Comparison of ENCODE assay signal across 34 mouse cellular contexts in genomic region chr10:119430240-119430639, GRCm38 (mm10). TPM values are rescaled to one million over a fixed set of nuclear protein-coding genes. Genes with fewer than 3 reads are reported as not detected.
"Had no signal": no experiment of that assay in that cellular context is flagged by ENCODE, and none has a peak within 500 bp of the region (broad histone marks: within the 10 kb centered on the region; RNA-seq: fewer than 3 reads in every experiment).

No protein-coding gene starts in this region.

- H3K9me3 ChIP-seq: limb, embryonic 10.5 days; limb, embryonic 12.5 days; limb, embryonic 13.5 days; limb, embryonic 15.5 days; liver, embryonic 12.5 days; liver, embryonic 13.5 days; liver, embryonic 15.5 days; lung, embryonic 15.5 days; midbrain, embryonic 10.5 days; midbrain, embryonic 12.5 days; midbrain, embryonic 13.5 days; midbrain, embryonic 15.5 days; neural tube, embryonic 12.5 days had no signal

- H3K4me3 ChIP-seq: limb, embryonic 10.5 days; limb, embryonic 12.5 days; limb, embryonic 13.5 days; limb, embryonic 15.5 days; liver, embryonic 12.5 days; liver, embryonic 13.5 days; liver, embryonic 15.5 days; lung, embryonic 15.5 days; megakaryocyte, embryonic 14.5 days; midbrain, embryonic 10.5 days; midbrain, embryonic 12.5 days; midbrain, embryonic 13.5 days; midbrain, embryonic 15.5 days; myocyte; neural tube, embryonic 12.5 days had no signal

- H3K36me3 ChIP-seq: limb, embryonic 10.5 days; limb, embryonic 12.5 days; limb, embryonic 13.5 days; limb, embryonic 15.5 days; liver, embryonic 12.5 days; liver, embryonic 13.5 days; liver, embryonic 15.5 days; lung, embryonic 15.5 days; midbrain, embryonic 10.5 days; midbrain, embryonic 12.5 days; midbrain, embryonic 13.5 days; midbrain, embryonic 15.5 days; neural tube, embryonic 12.5 days had no signal

- H3K4me2 ChIP-seq: limb, embryonic 12.5 days; limb, embryonic 13.5 days; limb, embryonic 15.5 days; liver, embryonic 11.5 days; liver, embryonic 12.5 days; liver, embryonic 13.5 days; liver, embryonic 15.5 days; lung, embryonic 14.5 days; lung, embryonic 15.5 days; midbrain, embryonic 11.5 days; midbrain, embryonic 12.5 days; midbrain, embryonic 13.5 days; midbrain, embryonic 15.5 days; neural tube, embryonic 12.5 days had no signal

- H3K4me1 ChIP-seq: limb, embryonic 10.5 days; limb, embryonic 12.5 days; limb, embryonic 13.5 days; limb, embryonic 15.5 days; liver, embryonic 12.5 days; liver, embryonic 13.5 days; liver, embryonic 15.5 days; lung, embryonic 15.5 days; megakaryocyte, embryonic 14.5 days; midbrain, embryonic 12.5 days; midbrain, embryonic 13.5 days; midbrain, embryonic 15.5 days; neural tube, embryonic 12.5 days had no signal

- H3K27ac ChIP-seq: limb, embryonic 10.5 days; limb, embryonic 12.5 days; limb, embryonic 13.5 days; limb, embryonic 15.5 days; liver, embryonic 12.5 days; liver, embryonic 13.5 days; liver, embryonic 14.5 days; liver, embryonic 15.5 days; lung, embryonic 15.5 days; macrophage; midbrain, embryonic 10.5 days; midbrain, embryonic 12.5 days; midbrain, embryonic 13.5 days; midbrain, embryonic 15.5 days; neural tube, embryonic 12.5 days had no signal

- DNase-seq: left cerebral cortex, postnatal 4 days; liver; liver, embryonic 13.5 days; liver, postnatal 0 days; lung, adult 18-20 months; lung, adult 2 months; lung, embryonic 14.5 days; lung, postnatal 10 days; lung, postnatal 14 days; lung, postnatal 36 days; lung, postnatal 4 days; midbrain, embryonic 14.5 days had no signal

- H3K27me3 ChIP-seq: limb, embryonic 12.5 days; limb, embryonic 13.5 days; limb, embryonic 15.5 days; liver, embryonic 12.5 days; liver, embryonic 13.5 days; liver, embryonic 15.5 days; lung, embryonic 15.5 days; megakaryocyte, embryonic 14.5 days; midbrain, embryonic 12.5 days; midbrain, embryonic 13.5 days; midbrain, embryonic 15.5 days; neural tube, embryonic 12.5 days had no signal

- H3K9ac ChIP-seq: limb, embryonic 12.5 days; limb, embryonic 13.5 days; limb, embryonic 15.5 days; liver, embryonic 12.5 days; liver, embryonic 13.5 days; liver, embryonic 14.5 days; liver, embryonic 15.5 days; liver, postnatal 0 days; lung, embryonic 14.5 days; lung, embryonic 15.5 days; midbrain, embryonic 12.5 days; midbrain, embryonic 13.5 days; midbrain, embryonic 15.5 days; neural tube, embryonic 12.5 days had no signal

RNA-seq across cellular contexts. Expression of gene Grip1, which starts 23.4 kb away (rescaled TPM):
- total RNA-seq: megakaryocyte progenitor cell, adult 5-6 weeks; megakaryocyte, adult 5-6 weeks; megakaryocyte-erythroid progenitor cell, adult 5-6 weeks; monocyte, adult 5-6 weeks had no signal
- polyA plus RNA-seq: macrophage had no signal
